Mouse (Mus musculus) mammary gland, adult 2 months (tissue): ENCODE results near the gene Mut. TPM values are rescaled to one million over a fixed set of nuclear protein-coding genes. Genes with fewer than 3 reads are reported as not detected.

Source experiments
- polyA plus RNA-seq: library from polyadenylated mRNA; depleted of rRNA; stranded (reverse); fragments of >200 nt; gene quantifications from 2 replicates; pipeline ENCODE4 v1.2.3, GENCODE M21; 2012; ENCODE audit warnings: low replicate concordance; rRNA removed

Gene Mut
- polyA plus RNA-seq = 11.4 and 28.3 TPM in 2 replicates

DNA sequence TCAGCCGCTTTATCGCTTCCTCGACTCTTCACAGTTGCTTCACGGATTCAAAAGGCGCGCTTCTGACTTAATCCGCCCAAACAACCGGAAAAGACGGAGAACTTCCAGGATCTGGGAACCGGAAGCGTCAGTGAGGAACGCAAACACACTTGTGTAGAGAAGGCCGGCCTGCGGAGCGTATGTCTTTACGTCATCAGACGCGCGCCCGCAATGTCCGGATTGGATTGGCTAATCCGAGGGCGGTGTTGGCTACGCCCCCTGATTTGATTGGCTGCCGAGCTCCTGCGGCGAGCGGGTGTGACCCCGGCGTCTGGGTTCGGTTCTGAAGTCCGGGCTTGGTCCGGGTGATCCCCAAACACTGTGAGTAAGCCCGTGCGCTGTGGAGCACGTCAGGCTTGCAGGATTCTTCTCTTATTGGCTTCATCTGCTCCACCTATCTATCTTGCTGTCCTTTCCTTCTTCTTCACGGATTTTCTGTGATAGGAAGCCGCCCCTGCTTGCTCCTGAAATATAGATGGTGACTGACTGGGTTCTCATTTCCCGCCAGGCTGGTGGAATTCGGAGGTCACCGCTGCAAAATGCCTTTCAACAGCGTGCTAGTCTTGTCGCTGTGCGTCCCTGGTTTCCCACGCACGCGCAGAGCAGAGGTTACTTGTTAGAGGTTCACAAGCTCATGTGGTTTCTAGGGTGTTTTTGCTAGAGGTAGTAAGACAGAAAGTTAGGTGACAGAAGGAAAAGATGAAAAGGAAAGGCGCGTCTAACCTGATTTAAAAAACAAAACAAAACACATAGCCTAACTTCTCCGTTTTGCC, at the start of gene Mut, which contains the start of gene Cenpq:
TSS of gene Mut (plus strand) at position 266 of the 812 bp plus-strand sequence.
TSS of gene Cenpq (minus strand) at position 628 of the 812 bp plus-strand sequence.

DNA sequence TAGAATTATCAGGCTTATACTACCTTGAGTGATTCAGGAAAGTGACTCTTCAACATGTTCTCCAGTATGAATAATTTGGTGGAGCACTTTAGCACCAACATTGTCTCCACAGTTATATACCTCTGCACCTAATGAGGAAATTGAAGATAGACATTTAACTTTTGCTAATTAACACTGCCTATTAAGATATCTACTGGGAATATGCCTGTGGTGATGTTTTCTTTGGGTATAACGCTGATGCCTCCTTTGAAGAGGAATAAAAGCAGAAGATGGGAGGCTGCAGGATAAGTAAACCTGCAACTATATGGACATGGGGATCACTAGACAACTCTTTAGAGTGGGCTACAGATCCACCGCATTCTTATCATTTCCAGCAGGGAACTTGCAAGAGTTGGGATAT, 20.2 kb upstream of the Mut start, which contains the start of gene Glyatl3:
TSS of gene Glyatl3 (minus strand) at position 101 of the 400 bp plus-strand sequence.

Other genes starting within 250 kb of the Mut start
- gene Esp1, start 207.6 kb upstream of the Mut start, polyA plus RNA-seq = not detected in 2 replicates
- gene Crisp2, start 127.7 kb upstream of the Mut start, polyA plus RNA-seq = not detected in 2 replicates
- gene Rhag, start 123.6 kb upstream of the Mut start, polyA plus RNA-seq = not detected in 2 replicates
- 3.3 and 4.1 TPM in 2 replicates for gene 9130008F23Rik, start 54.1 kb upstream of the Mut start, polyA plus RNA-seq
- gene Glyatl3, start 20.3 kb upstream of the Mut start, polyA plus RNA-seq = not detected in 2 replicates
- gene Cenpq, start 362 bp downstream of the Mut start, polyA plus RNA-seq = 0.60 and 1.2 TPM in 2 replicates